Mouse (Mus musculus) urinary bladder, postnatal 25 days (tissue): ENCODE data around the gene C2cd3.
"Not testable (repeated sequence)": the region's sequence is repeated elsewhere in the genome, so short reads cannot be mapped to it uniquely, and the experiment has no call there.

ENCODE experiments used
- DNase-seq: peaks from one replicate; pipeline ENCODE4 v3.0.0; 2022; ENCODE audit warnings: low spot score

The C2cd3 gene

GRCm38 (mm10) chr7:100470796-100471406 lies 98.9 kb downstream of the C2cd3 start:
- no peak for DNase-seq

GRCm38 (mm10) chr7:100471407-100471797 lies 99.4 kb downstream of the C2cd3 start:
- DNase-seq: no peak

GRCm38 (mm10) chr7:100472777-100473176 lies 100.7 kb downstream of the C2cd3 start, which contains the start of gene Ucp3:
Gene Ucp3, plus strand, starts transcription at chr7:100472990.
- no peak for DNase-seq

DNA sequence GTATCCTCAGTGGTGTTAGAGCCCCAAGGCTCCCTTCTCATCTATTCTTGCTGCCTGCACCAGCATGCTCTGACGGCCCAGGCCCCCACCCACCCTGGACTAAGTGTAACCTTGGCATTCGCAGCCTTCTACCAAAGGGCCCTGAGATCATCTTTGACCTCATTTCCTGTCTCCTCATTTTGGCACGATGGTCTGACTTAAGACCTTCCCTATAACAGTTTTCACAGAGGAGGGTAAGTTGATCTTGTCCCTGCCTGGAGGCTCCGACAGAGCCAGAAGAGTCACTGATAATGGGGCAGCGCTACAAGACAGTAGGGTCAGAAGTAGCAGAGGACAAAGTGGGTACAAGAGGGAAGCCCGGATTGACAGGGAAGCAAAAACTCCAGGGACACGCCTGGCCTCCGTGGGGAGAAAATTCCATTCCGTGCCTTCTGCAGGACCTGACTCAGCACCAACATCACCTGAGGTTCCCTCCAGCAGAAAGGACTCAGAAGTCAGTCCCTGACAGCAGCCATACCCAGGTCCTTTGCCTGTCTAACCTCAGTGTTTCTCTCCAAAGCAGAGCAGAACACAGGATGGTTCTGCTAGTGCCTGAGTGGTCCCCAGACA lies 101.9 kb downstream of the C2cd3 start:
- DNase-seq: no peak

DNA sequence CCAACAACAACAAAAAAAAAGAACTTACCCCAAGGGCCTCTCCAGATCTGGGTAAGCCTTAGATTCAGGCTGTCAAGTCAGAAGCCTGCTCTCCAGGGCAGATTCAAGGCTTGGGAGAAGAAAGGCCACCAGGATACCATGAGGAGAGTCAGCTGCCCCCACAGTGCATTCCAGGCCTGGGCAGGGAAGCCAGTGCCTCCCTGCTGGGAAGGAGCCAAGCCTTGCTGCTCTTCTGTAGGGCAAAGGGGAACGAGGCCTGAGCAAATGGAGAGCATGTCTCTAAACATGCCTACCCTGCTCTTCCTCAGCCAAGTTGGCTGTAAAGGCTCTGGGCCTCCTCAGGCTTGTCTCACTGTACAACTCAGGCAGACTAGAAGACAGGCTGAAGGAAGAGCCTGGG lies 102.6 kb downstream of the C2cd3 start:
- DNase-seq: peak; percentile 51

- no peak for DNase-seq
These were observed 107.2 kb downstream of the C2cd3 start for GRCm38 (mm10) chr7:100479100-100479822.

DNA sequence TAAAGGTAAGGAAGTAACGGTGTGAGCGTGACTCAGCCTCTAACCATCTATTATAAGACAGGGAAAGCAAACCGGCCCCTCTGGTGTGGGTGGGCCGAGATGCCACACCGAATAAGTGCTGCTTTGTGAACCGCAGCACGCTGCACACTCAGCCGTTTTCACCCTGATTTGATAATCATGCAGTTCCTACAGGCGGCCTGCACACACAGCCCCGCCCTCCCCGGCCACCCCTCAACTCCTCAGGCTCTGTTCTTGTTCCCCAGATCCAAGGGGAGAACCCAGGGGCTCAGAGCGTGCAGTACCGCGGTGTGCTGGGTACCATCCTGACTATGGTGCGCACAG lies 107.8 kb downstream of the C2cd3 start:
- DNase-seq: no peak

GRCm38 (mm10) chr7:100480175-100480574 lies 108.1 kb downstream of the C2cd3 start:
- no peak for DNase-seq

DNA sequence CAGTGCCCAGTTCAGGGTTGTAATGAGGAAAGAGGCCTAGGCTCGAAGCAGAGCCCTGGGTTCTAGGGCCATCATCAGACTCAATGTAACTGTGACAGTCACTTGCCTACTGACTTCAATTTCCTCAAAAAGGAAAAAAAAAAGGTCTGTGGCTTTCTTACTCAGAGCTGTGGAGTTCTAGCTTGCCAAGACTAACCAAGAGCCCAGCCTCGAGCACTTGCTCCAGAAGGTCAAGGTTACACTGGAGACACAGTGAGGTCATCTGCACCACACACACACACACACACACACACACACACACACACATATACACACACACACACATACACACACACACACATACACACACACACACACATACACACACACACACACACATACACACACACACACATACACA lies 110.0 kb downstream of the C2cd3 start:
- DNase-seq: not testable (repeated sequence)

DNA sequence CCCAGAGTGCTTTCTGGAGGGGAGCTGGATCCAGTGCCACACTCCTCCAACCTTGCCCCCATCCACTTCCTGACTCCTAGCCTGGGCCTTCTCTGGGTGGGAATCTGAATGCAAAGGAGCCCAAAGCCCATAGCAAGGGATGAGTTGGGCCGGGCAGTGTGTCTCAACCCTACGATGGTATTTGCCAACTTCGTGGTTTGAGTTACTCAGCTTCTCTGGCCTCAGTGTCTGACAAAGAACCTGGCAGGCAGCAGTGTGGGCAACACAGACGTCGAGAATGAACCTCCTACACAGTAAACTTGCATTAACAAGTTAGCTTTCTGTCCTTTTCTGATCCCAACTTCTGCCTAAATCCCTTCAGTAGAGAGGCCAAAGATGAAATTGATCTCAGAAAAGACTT lies 112.5 kb downstream of the C2cd3 start:
- DNase-seq: no peak

DNA sequence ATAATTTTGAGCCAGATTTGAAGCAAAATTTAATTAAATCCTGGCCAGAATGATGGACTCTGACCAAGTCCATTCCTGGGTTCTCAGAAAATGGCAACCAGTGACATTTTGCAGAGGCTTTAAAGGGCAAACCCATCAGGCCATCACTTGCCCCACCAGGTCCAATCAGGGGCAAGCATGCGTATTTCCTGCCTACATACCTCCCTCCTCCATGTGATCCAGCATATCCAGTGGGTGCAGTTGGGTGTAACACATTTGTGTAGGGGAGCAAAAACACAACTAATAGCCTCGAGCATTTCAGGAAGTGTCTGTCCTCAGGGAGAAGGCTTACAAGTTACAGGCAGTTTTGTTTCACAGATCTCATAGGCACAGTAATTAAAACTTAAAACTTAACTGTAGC lies 115.3 kb downstream of the C2cd3 start:
- no peak for DNase-seq

GRCm38 (mm10) chr7:100488474-100489048 lies 116.5 kb downstream of the C2cd3 start:
- DNase-seq: no peak

DNA sequence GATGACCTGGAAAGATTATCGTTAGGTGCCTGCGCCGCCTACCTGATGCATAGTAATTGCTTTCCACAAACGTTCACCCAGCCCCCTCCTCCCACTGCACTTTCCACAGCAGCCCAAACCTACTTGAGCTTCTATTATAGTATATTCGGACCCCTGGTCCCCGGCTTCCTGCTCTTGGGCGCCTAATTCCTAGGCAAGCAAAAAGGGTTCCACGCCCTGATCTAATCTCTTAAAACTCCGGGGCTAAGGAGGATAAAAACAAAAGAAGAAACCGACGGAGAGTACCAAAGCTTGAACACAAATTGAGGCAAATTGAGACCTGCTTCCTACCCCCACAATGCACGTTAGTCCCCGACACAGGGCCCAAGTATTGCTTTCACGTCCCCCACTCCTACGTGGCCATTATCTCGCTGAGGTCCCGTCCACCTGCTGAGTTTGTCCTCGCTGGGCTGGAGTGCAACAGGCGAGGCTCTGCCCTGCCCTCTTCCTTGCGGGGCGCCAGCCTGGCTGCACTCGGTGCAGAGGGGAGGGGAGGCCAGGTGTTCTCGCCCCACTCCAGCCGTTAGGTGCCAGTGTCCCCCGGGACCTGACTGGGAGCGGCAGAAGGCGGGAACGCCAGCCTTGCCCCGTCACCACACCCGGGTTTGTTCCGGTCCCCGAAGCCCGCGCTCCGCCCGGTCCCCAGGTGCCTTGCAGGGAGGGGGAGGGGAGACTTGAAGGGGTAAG lies 120.5 kb downstream of the C2cd3 start:
- no peak for DNase-seq

DNA sequence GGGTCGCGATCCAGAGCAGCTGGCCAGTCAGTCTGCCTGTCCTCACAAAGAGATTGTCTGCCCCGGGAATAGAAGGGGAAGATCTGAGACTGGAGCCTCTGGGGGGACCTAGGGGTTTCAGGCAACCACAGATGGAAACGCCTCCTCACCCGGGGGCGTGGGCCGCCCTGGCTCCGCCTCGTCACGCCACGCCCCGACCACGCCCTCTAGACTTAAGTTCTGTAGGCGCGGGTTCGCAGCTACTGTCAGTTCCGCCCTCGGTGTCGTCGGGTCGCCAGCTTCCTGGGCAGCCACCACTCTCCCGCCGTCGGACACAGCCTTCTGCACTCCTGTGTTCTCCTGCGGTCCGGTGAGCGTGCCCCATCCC lies 121.1 kb downstream of the C2cd3 start, which contains the start of gene Ucp2:
TSS of gene Ucp2 (plus strand) at position 221 of the 367 bp plus-strand sequence.
- peak; percentile 88 for DNase-seq

- no peak for DNase-seq
These were observed 121.7 kb downstream of the C2cd3 start for GRCm38 (mm10) chr7:100493484-100494414.

GRCm38 (mm10) chr7:100494415-100494831 lies 122.4 kb downstream of the C2cd3 start:
- no peak for DNase-seq

DNA sequence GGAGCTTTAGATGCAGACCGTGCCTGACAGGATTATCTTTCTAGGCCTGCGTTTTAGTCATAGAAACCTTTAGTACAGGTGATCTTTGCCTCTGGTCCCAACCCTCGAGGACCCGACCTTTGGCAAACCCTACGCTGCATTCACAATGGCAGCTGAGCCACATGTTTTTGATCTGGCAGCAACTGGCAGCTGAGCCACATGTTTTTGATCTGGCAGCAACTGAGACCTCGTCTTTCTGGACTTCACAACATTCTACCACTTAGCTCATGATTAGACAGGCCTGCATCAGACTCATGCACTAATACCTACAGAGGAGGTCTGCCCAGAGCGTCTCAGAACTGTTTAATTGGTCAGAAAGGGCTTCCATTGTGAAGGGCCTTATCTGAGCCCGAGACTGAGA lies 123.0 kb downstream of the C2cd3 start:
- no peak for DNase-seq

DNA sequence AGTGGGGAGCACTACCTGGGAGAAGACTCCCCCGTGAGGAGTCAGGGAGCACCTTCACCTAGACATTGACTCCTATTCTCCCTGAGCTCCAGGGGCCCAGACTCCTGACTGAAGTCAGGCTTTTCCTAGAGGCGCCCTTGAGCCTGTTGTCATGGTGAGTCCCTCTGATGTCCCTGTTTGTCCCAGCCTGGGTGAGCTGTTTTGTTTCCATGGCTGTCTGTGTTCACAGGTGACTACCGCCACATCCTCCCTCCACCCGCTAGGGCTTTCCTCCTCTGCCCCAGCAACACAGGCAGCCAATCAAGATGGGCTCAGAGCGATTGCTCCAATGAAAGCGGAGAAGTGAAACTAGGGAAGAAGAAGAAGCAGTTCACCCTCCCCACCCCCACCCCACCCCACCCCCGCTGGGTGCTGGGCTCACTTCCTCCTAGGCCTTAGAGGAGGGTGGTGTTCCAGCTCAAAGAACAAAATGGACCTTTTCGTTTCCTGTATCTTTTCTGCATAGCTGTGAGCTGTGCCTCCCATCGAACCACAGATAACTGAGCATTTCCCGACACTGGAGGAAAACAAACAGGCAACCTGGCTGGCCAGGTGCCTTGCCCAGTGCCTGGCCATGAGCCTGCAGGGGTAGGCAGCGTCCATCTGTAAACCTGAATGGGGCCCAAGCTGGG lies 123.7 kb downstream of the C2cd3 start:
- peak; percentile 43 for DNase-seq

- DNase-seq: no peak
These were observed 124.3 kb downstream of the C2cd3 start for GRCm38 (mm10) chr7:100496371-100496770.

DNA sequence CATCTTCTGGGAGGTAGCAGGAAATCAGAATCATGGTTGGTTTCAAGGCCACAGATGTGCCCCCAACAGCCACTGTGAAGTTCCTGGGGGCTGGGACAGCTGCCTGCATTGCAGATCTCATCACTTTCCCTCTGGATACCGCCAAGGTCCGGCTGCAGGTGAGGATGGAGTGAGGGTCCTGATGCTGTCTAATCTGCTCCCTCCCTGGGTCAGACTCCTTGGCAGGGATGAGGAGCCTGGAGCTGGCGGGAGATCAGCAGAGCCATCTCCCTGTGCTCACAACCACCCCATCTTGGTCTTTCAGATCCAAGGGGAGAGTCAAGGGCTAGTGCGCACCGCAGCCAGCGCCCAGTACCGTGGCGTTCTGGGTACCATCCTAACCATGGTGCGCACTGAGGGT lies 124.8 kb downstream of the C2cd3 start:
- DNase-seq: no peak

- no peak for DNase-seq
These were observed 125.4 kb downstream of the C2cd3 start for GRCm38 (mm10) chr7:100497402-100497801.
